Mouse (Mus musculus) left cerebral cortex, adult 9 months (tissue): ENCODE data around the gene Dock8.

Source experiments
- DNase-seq, 2 experiments: peaks; one replicate each; pipeline ENCODE4 v3.0.0; 2022; ENCODE audit warnings: low spot score in 2 of 2

Dock8 gene

DNA sequence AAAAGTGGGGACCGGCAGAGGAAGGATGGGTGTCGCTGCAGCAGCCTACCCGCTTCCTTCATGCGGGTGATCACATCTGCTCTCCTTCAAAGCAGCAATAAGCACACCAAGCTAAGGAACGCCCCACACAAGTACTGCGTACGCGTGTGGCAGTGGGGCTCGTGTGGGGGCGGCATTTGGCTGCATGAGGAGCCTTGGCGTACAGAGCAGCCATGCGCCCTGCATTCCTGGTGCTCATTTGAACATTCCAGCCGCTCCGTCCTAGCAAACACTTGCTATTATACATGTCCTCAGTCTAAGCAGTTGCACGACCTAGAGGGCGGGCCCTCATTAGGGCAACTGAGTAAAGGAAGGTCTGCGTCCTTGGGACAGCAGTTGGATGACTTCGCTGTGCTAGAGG, 188.3 kb downstream of the Dock8 start:
- DNase-seq: no peak

DNA sequence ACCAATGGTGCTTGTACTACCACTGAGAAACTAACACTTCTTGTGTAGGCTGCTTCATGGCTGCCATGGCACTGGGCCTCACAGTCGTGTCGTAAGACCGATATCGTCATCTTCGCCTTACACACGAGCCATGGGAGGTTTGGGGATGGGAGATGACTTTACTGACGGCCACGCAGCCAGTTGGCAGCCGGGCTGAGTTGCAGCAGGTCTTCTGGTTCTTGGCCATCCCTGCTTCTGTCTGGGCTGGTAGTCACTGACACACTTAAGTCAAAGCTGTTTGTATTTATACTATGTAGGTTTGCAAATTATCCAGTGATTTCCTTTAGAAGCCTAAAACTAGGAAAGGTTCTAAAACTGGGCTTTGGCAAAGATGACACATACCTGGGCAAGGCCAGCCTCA, 194.4 kb downstream of the Dock8 start:
- no peak for DNase-seq

DNA sequence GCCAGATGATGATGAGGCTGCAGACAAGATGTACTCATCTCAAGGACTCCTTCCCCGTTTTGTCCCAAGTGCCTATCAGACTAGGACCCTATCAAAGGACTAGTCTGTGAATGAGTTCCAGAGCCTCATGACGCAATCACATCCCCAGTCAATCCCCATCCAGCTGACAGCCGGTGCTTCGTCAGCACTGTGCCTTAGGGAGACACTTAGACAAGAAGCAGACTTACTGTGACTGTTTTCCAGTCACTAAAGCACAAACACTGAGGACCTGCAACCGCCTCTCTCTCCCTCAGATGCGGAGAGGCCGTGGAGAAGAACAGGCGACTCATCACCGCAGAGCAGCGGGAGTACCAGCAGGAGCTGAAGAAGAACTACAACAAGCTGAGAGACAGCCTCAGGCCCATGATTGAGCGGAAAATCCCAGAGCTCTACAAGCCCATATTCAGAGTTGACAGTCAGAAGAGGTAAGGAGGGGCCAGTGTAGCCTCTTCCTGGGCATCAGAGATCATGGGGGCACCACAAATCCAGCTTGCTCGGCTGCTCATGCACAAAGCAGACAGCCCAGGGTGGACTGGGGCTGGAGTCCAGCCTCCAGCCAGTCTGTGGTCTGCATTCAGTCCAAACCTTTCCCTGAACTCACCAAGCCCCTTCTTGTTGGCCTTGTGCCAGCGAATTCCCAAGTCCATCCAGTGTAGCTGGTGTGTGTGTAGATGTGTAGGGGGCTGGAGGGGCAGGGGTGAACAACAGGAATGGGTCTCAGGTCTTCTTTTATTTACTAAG, 200.9 kb downstream of the Dock8 start:
- DNase-seq: no peak

DNA sequence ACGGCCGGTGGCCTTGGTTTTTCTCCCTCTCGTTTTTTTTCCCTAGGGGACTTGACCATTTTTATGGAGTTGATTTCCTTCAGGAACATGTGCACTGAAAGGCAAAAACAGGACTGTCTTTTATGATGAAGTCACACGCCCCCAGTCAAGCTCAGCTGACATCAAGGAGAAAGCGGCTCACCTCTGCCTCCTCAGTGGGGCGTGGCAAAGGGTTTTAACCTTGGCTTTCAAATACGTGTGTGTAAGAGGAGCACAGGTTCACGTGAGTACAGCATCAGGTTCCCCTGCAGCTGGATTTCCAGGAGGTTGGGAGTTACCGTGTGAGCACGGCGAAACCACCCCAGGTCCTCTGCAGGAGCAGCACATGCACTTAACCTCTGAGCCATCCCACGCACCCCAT, 203.7 kb downstream of the Dock8 start:
- DNase-seq: no peak

DNA sequence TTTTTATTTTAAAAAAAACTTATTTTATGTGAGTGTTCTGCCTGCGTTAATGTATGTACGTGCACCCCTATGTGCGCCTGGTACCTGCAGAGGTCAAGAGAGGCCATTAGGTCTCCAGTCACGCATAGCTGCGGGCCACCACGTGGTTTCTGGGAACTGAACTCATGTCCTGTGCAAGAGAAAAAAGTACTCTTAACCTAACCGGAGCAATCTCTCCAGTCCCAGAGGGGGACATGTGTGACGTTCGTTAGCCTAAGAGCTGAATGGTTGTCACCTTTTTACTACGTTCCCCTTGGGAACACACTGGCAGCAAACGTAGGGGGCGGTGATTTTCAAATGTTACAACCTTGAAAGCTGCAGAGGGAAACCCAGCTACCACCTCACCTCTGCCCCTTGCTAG, 207.6 kb downstream of the Dock8 start:
- DNase-seq: no peak

GRCm38 (mm10) chr19:25207731-25208361, 208.5 kb downstream of the Dock8 start:
- no peak for DNase-seq

DNA sequence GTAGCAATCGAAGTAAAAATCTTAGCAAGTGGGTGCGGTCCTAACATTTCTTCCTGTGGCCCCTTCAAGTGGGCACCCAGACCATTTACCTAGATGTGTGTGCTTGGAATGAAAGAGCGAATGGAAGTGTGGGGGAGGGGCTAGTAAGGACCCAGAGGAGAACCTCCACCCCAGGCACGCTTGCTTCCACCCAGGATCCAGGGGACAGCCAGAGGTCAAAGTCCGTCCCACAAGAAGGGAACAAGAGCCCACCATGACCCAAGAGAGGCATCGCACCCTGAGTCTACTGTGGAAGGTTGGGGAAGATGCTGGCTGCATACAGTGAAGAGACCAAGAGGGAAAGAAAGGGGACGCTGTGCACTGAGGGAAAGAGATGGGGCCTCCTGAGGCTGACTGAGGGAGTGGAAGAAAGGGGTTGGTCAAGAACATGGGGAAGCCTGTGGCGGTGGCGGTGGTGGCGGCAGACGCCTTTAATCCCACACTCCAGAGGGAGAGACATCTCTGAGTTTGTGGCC, 209.3 kb downstream of the Dock8 start:
- no peak for DNase-seq

DNA sequence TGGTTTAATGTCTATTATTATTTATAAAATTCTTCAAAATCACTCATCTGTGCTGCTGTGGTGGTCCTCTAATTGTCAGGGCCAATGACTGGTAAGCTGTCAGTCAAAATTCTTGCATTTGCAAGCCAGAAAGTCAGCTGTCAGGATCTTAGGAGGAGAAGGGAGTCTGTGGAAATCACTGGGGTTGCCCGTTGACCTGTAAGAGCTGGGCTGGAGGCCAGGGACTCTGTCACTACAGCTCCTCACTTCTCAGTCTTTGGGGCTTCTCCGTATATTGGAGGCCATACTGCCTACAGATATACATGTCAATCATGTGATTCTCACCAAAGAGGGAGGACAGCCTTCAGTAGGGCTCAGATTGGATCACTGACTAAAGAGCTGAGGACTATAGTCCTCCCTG, 221.3 kb downstream of the Dock8 start:
- no peak for DNase-seq

DNA sequence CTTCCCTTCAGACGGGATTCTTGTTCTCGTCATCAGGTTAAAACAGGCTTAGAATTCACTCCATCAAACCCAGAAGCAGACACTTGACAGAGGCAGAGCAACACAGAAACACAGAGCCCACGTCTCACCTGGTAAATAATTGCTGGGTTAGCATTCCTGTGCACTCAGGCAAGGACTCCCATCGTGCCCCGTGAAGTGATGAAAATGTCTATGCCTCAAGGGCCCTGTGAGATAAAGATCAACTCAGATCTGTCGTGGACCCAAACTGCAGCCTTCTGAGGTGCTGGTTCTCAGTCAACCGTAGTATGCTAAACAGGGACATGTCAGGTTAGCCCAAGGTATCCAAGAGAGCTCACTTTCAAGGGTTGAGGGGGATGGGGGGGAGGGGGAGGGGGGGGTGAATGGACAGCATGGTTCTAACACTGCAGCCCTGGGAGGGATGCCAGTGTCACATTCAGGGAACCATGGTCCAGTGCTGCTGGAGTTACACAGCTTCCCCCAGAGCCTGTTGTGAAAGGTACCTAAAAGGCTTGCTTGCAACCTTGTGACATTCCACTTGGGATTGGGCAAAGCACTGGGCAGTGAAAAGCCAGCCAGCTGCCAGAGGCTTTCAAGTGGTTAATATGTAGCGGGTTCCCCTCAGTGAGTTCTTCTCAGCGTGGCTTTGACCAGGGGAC, 222.8 kb downstream of the Dock8 start:
- DNase-seq: no peak

- no peak for DNase-seq
These were observed 231.0 kb downstream of the Dock8 start for GRCm38 (mm10) chr19:25230058-25230974.

DNA sequence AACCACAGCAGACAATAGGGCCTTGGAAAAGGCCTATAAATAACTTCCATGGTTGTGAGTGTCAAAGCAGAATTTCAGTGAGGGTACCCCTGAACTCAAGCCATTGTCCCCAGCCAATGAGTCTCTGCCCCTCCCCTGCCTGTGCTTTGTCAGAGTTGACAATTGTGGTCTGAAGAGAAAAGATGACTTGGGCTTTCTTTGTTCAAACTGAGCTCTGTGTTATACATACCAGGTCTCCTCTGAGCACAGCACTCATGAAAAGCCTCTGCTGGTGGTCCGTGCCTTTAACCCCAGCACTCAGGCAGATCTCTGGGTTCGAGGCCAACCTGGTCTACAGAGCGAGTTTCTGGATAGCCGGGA, 231.6 kb downstream of the Dock8 start:
- DNase-seq: no peak

GRCm38 (mm10) chr19:25232032-25232431, 232.7 kb downstream of the Dock8 start:
- no peak for DNase-seq

DNA sequence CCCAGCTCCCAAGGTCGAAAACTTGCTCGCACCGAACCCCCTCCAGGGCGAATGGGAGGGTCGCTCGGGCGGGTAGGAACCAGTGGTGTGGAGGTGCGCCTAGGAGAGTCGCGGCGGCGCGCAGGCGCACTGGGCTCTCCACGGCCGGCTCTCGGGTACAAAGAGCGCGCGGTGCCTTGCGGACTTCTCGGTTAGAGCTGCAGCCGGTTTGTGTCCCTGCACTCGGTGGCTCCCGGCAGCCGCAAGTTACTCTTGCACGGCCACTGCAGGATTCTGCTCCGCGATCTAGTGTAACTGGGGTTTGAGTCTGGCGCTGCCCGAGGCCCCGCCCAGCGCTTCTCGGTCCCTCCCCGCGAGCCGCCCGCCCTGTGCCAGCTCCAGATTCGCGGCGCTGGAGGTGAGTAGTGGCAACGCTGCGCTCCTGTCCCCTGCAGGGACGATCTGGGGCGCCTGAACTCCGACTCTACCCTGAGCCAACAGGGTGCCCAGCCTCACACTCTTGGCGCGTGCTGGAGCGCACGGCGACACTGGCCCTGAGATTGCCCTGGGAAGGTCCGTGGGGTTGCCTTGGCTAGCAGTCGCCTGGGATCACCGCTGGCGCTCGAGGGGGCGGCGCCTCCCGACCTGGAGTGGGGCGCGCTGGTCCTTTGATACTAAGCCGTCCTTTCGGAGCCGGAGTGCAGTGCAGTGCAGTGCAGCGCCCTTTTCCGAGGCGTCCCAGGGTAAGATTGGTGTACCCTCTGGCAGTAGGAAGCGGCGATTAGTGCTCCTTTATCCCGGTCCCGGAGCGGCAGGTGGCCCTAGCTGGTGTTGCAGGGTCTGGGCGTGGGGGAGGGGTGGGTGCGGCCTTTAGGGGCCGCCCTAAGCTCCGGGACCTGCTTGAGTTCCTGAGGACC, 237.5 kb downstream of the Dock8 start, which contains the start of gene Kank1:
Gene Kank1 (plus strand): TSS at position 380 of the 896 bp plus-strand sequence.
- DNase-seq: peak in 1 of 2 experiments; percentile 22

DNA sequence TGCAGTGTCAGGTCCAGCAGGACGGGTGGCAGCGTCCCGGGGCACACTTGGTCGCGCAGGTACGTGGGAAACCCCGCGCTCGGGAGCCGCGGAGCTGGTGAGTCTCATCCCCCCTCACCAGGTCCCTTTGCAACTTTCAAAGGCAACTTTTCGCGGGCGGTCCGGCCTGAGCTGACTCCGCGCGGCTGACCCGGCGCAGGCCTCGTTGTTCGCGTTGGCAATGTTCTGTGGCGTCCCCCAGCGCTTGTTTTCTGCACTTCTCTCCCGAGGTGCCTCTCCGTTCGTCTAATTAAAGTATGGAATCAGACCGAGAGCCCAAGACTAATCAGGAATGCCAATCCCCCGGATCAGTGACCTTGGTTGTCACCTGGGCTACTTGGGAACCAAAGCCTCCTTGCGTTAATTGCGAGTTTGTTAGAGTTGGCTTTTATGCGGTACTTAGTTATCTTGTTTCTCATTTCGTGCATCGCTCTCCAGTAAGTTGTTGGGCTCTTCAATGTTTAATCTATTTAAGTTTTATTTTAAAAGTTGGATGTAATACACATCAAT, 238.2 kb downstream of the Dock8 start:
- peak in 1 of 2 experiments; percentile 7 for DNase-seq

- no peak for DNase-seq
These were observed 238.8 kb downstream of the Dock8 start for GRCm38 (mm10) chr19:25238121-25238520.

DNA sequence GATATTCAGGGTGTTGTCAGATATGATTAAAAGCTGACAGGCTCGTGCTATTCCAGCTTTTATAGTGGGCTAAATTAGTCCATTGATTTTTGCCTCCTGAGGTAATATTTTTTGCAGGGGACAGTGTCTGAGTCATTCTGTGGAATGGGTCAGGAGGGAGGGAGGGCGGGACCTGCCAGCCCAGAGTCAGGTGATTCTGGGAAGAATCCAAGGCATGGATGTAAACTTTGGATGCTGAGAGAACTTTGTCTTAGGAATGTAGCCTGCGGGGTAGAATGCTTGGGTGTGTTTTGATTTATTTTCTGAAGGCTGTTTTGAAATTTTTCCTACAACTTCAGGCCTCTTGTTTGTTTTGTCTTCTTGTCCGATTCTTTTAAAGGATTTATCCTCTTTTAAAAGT, 244.2 kb downstream of the Dock8 start:
- DNase-seq: no peak

GRCm38 (mm10) chr19:25246062-25246461, 246.7 kb downstream of the Dock8 start:
- DNase-seq: no peak

- no peak for DNase-seq
These were observed 248.7 kb downstream of the Dock8 start for GRCm38 (mm10) chr19:25247858-25248552.

- no peak for DNase-seq
These were observed 249.9 kb downstream of the Dock8 start for GRCm38 (mm10) chr19:25249230-25249629.
